Mouse (Mus musculus) layer of hippocampus, adult 8-10 months (tissue): ENCODE results near the gene Arhgef17. TPM values are rescaled to one million over a fixed set of nuclear protein-coding genes. Genes with fewer than 3 reads are reported as not detected.

Experiments used
- DNase-seq, 2 experiments: peaks; one replicate each; pipeline ENCODE4 v3.0.0; 2022; ENCODE audit warnings: low spot score in 2 of 2
- total RNA-seq, 4 experiments: library from RNA; stranded (reverse); gene quantifications; 2 replicates each; pipeline ENCODE4 v1.2.4; 2022

Arhgef17 gene
- total RNA-seq, 4 experiments from 2014 or later: 149 to 173 (median 162) TPM

- DNase-seq: no peak
These were observed 55.1 kb downstream of the Arhgef17 start for GRCm38 (mm10) chr7:100876771-100877170.

- no peak for DNase-seq
These were observed 55.6 kb downstream of the Arhgef17 start for GRCm38 (mm10) chr7:100876293-100876692.

GRCm38 (mm10) chr7:100875822-100876221 is 56.1 kb downstream of the Arhgef17 start:
- no peak for DNase-seq

GRCm38 (mm10) chr7:100873197-100873596 is 58.7 kb downstream of the Arhgef17 start:
- DNase-seq: no peak

GRCm38 (mm10) chr7:100871892-100872291 is 60.0 kb downstream of the Arhgef17 start:
- DNase-seq: no peak

GRCm38 (mm10) chr7:100871355-100871754 is 60.6 kb downstream of the Arhgef17 start:
- no peak for DNase-seq

- no peak for DNase-seq
These were observed 61.9 kb downstream of the Arhgef17 start for GRCm38 (mm10) chr7:100869877-100870629.

GRCm38 (mm10) chr7:100868551-100868950 is 63.4 kb downstream of the Arhgef17 start:
- DNase-seq: no peak

GRCm38 (mm10) chr7:100867561-100867960 is 64.3 kb downstream of the Arhgef17 start:
- DNase-seq: no peak

GRCm38 (mm10) chr7:100866675-100867074 is 65.2 kb downstream of the Arhgef17 start:
- peak in 1 of 2 experiments; percentile 83 for DNase-seq

- DNase-seq: peak; percentile 81
These were observed 68.9 kb downstream of the Arhgef17 start, which contains the start of gene Relt for GRCm38 (mm10) chr7:100862828-100863638. TSS of gene Relt (minus strand) at chr7:100863446.

- no peak for DNase-seq
These were observed 69.6 kb downstream of the Arhgef17 start for GRCm38 (mm10) chr7:100862353-100862752.

GRCm38 (mm10) chr7:100861209-100861608 is 70.7 kb downstream of the Arhgef17 start:
- no peak for DNase-seq

GRCm38 (mm10) chr7:100860450-100860849 is 71.5 kb downstream of the Arhgef17 start:
- DNase-seq: no peak

- DNase-seq: no peak
These were observed 75.9 kb downstream of the Arhgef17 start for GRCm38 (mm10) chr7:100855795-100856573.

GRCm38 (mm10) chr7:100855300-100855699 is 76.6 kb downstream of the Arhgef17 start:
- no peak for DNase-seq

- no peak for DNase-seq
These were observed 77.0 kb downstream of the Arhgef17 start for GRCm38 (mm10) chr7:100854861-100855260.

- DNase-seq: no peak
These were observed 77.6 kb downstream of the Arhgef17 start for GRCm38 (mm10) chr7:100854137-100854814.

- no peak for DNase-seq
These were observed 78.5 kb downstream of the Arhgef17 start for GRCm38 (mm10) chr7:100853396-100853795.

- no peak for DNase-seq
These were observed 80.2 kb downstream of the Arhgef17 start for GRCm38 (mm10) chr7:100851481-100852356.
